Mouse (Mus musculus) adrenal gland, adult 2 months (tissue): ENCODE measurements around the gene Pitpnm3. TPM values are rescaled to one million over a fixed set of nuclear protein-coding genes. Genes with fewer than 3 reads are reported as not detected.
"Not testable (repeated sequence)": the region's sequence is repeated elsewhere in the genome, so short reads cannot be mapped to it uniquely, and the experiment has no call there.

Source experiments
- DNase-seq: peaks from one replicate; pipeline ENCODE4 v3.0.0; 2021
- long read RNA-seq: library from polyadenylated mRNA; stranded (forward); transcript quantifications from one replicate; pipeline ENCODE4 v2.0.0, GENCODE M21; 2021
- polyA plus RNA-seq: library from polyadenylated mRNA; depleted of rRNA; stranded (reverse); fragments of >200 nt; gene quantifications from 2 replicates; pipeline ENCODE4 v1.2.3, GENCODE M21; 2012; rRNA removed
- total RNA-seq, 2 experiments: library from RNA; stranded (reverse); gene quantifications; 2 replicates each; pipeline ENCODE4 v1.2.3; 2021

The Pitpnm3 gene
- total RNA-seq (1 to 10 TPM; 1.8 to 4.5 TPM), polyA plus RNA-seq (4.0 and 6.6 TPM in 2 replicates)
- long read RNA-seq, partial matches to known transcripts = 0 of 2 reads
- long read RNA-seq, other reads (novel, unspliced or antisense) = 2 of 2 reads

- peak; percentile 75 for DNase-seq
These were observed at the start of gene Pitpnm3 for GRCm38 (mm10) chr11:72135383-72136158. Pitpnm3 (minus strand) TSS chr11:72135778.

DNA sequence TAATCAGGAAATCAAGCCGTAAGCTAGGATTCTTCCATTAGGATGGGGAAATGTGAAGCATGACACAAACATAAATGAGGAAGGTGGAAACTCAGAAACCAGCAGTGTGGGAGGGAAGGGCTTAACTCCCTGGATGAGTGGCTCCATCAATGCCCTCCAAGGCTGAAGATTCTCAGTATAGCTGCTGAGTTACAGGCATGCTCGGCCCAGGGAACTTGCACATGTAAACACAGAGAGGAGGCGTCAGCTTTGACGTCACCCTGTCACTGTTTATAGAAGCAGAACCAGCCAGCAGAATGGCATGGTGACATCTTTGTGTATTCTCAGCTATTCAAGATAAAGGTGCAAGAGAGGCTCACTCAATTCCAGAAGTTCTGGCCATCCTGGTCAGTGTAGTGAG lies 48.7 kb upstream of the Pitpnm3 start:
- DNase-seq = no peak

DNA sequence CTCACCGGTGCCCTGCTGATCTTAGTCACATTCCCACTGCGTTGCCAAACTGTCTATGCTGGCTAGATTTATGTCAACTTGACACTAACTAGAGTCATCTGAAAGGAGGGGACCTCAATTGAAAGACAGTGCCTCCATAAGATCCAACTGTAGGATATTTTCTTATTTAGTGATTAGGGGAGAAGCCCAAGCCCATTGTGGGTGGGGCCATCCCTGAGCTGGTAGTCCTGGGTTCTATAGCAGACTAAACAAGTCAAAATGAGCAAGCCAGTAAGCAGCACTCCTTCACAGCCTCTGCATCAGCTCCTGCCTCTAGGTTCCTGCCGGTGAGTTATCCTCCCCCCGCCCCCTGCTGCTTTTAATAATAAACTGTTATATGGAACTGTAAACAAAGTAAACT lies 45.6 kb upstream of the Pitpnm3 start:
- DNase-seq = no peak

DNA sequence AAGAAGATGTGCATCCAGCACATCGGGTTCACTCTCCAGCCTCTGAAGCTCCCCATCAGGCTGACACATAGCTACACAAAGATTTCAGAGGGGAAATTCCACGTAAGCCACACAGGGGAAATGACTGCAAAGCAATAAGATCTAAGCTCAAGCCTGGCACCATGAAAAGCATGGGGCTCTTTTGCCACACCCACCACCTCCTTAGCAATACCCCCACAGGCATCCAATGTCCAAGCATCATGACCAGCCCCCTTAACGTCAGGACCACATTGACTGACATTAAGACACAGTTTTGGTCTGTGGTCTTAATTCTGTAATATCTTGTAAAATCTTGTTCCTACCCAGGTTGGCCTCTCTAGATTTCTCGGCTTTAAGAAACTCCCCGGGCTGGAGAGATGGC lies 45.0 kb upstream of the Pitpnm3 start:
- no peak for DNase-seq

DNA sequence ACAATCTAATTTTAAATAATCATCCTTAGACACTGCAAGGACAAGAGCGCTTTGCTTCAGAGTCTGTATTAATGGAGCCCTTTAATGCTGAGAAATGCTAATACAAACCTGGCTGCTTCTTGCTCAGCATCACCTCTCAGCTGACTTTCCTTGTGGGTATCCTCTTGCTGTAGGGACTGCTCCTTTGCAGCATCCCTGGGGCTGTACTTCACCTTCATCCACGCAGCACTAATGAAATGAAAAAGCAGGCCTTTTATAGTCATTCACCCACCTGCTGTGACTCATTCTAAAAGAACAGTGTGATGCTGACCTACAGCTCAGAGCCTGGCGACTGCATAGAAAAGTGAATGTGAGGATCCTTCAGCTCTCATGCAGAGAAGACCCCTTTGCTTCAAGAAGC lies 41.0 kb upstream of the Pitpnm3 start:
- DNase-seq = no peak

DNA sequence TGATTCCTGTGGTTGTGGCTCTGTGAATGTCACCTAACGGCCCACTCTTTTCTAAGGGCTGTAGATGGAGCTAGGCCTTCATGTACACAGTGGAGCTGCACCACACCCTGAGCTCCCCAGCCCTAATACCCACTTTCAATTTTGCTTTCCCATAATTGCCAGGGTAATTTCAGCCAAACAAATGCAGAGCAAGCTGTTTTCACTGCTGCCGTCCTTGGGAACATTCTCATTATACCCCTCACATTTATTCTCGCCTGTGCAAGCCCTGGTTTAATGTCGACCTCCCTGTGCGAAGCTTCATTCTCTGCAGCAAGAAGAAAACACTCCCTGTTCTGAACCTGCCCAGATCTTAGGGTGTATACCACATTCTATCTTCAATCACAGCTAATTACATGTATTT lies 40.4 kb upstream of the Pitpnm3 start:
- no peak for DNase-seq

GRCm38 (mm10) chr11:72174721-72175120 lies 39.1 kb upstream of the Pitpnm3 start:
- no peak for DNase-seq

GRCm38 (mm10) chr11:72173506-72173905 lies 37.9 kb upstream of the Pitpnm3 start:
- no peak for DNase-seq

GRCm38 (mm10) chr11:72171906-72172305 lies 36.3 kb upstream of the Pitpnm3 start:
- not testable (repeated sequence) for DNase-seq

- no peak for DNase-seq
These were observed 34.3 kb upstream of the Pitpnm3 start for GRCm38 (mm10) chr11:72169871-72170270.

GRCm38 (mm10) chr11:72163198-72163597 lies 27.6 kb upstream of the Pitpnm3 start:
- no peak for DNase-seq

GRCm38 (mm10) chr11:72156624-72157023 lies 21.0 kb upstream of the Pitpnm3 start:
- DNase-seq = no peak

GRCm38 (mm10) chr11:72155981-72156428 lies 20.4 kb upstream of the Pitpnm3 start:
- no peak for DNase-seq

- DNase-seq = peak; percentile 49
These were observed 19.8 kb upstream of the Pitpnm3 start for GRCm38 (mm10) chr11:72155186-72155980.

DNA sequence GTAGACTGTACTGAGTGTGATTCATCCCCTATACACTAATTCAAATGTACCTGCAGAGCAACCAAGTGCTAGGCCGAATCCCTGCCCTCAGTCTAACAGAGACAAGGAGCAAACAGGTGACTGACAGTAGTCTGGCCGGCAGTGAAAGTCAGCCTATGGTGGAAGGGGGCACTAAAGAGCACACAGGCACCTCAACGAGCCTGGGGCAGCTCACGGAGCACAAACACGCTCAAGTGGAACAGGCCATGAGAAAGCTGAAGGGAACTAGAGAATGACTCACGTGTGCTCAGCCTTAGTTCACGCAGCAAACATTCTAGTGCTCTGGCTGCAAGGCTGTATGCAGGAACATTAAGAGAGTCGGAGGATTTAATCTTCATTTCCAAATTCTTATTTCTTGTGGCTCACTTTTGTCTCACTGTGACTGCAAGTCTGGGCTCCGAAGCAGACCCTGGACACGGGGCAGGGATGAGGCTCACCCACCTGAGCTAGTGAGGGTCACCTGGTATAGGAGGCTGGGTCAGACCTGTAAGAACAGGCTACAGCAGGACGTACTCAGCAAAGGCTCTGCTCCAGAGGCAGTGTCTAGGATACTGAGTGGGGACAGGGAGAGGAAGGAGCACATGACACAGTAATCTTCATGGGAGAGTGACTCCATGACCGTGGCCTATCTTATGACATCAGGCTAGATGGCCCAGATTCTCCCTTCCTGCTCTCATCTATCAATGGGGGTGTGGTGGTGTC lies 17.7 kb upstream of the Pitpnm3 start:
- DNase-seq = no peak

DNA sequence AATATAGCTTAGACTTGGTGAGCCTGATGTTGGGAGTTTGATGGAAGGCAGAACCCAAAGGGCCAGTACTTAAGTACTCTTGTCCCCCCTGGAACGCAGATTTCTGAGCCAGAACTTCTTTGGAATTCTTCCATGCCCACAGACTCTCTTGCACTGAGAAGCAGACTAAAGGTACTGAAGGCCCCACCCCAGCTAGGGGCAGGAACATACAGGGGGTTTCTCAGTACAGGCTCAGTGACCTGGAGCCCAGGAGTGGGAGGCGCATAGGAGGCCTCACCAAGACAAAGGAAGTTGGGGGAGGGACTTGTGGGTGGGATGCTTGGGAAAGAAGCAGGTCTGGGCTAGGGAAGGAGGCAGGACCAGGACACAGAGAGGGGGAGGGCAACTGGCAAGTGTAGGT lies 15.5 kb upstream of the Pitpnm3 start:
- DNase-seq = no peak

- DNase-seq = no peak
These were observed 12.3 kb upstream of the Pitpnm3 start for GRCm38 (mm10) chr11:72147910-72148309.

DNA sequence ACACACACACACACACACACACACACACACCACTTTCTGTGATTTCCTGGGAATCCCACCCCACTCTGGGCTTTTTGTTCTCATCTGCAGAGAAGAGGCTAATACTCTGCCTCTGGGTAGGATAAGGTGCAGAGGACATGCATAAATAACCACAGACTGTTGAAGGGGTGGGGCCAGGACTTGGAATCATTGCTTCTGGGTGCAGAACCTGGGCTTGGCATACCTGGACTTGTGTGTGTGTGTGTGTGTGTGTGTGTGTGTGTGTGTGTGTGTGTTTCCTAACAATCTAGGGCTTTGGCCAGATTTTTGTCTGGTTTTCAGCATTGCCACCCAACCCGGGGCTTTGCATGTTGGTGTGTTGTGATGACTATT lies 10.3 kb upstream of the Pitpnm3 start:
- no peak for DNase-seq

DNA sequence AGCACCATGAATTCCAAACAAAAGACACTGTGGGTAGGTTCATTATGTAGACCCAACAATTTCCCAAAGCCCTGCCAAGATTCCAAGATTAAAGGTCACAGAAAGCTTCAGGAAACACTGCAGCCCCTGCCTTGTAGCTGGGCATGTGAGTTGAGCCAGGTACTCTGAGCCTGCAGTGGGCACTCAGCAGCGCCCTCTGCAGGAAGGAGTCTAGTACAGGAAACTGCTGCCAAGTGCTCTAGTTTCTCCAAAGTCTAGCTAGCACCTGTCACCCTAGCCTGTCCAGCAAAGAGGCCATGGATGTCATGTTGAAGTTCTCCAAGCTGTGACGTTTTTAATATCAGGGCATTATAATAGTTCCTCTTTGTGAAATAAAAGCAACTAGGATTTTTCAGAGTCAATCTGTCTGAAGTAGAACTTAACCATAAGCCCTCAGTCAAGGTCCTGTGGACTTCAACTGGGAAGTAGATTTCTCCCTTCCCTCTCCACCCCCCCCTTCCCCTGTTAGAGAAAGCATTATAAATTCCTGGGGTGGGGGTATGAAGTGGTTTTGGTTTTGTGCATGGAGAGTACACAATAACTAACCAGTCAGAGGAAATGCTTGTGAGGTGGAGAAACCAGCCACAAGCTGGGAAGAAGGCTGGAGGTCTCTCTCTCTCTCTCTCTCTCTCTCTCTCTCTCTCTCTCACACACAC lies 9.8 kb upstream of the Pitpnm3 start:
- peak; percentile 43 for DNase-seq

DNA sequence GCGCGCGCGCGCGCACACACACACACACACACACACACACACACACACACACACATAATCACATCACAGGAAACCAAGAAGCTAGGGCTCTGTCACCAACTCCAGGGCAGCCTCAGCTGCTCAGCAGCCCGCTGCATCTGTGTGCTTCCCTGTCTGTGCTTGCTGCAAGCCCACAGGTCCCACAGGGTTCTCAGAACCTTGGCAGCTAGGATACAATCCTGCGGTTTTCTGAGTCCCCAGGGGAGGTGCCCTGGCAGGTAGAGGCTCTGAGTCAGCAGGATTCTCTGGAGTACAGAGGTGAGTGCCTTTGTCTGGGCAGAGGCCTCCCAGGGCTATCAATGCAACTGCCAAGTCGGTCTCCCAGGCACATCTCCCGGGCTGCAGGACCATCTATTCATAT lies 7.3 kb upstream of the Pitpnm3 start:
- DNase-seq = no peak

DNA sequence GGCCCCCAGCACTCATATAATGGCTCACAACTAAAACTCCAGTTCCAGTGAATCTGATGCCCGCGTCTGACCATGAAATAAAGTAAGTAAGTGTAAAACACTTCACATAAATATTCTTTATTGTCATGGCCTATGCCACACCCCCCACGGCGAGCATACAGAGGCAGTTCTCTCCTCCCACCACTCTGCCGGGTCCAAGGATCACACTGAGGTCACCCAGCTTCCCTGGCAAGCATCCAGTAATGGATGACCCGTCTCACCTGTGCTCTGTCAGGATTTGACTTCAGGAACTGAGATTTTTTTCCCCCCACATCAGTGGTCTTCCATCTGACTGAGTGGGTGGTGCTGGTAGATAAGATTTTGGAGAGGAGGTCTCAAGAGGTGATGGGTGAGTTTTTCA lies 4.6 kb upstream of the Pitpnm3 start:
- DNase-seq = no peak
